Mouse (Mus musculus) Patski (cell line): ENCODE results near the gene Mmrn2. TPM values are rescaled to one million over a fixed set of nuclear protein-coding genes. Genes with fewer than 3 reads are reported as not detected.
"Not testable (repeated sequence)": the region's sequence is repeated elsewhere in the genome, so short reads cannot be mapped to it uniquely, and the experiment has no call there.

ENCODE experiments used
- ATAC-seq: fragments of 100-300 bp; one replicate; pipeline ENCODE4 v1.8.0; 2021
- CTCF ChIA-PET: fragments of 350-600 bp; sonication (Branson Sonifier 250); formaldehyde crosslinking; loops from one replicate; lab custom pipeline; 2022; ENCODE audit warnings: inconsistent platforms; lab: Charles Lee
- POLR2A ChIA-PET: fragments of 350-600 bp; sonication (Branson Sonifier 250); formaldehyde crosslinking; loops from one replicate; lab custom pipeline; 2022; ENCODE audit warnings: antibody characterized with exemption, inconsistent platforms; lab: Charles Lee
- DNase-seq: peaks from one replicate; pipeline ENCODE4 v3.0.0-alpha.2; 2011; ENCODE audit warnings: low read depth, low spot score
- H3K27me3 ChIP-seq: fragments of 371-371 bp; one replicate; pipeline ENCODE4 v1.5.1; 2021
- CTCF ChIP-seq: fragments of 100-300 bp; IDR thresholded peaks from one replicate; pipeline ENCODE4 v1.5.1; 2021
- in situ Hi-C: fragments of 300-500 bp; cut with MboI; formaldehyde crosslinking; loops from 3 replicates; pipeline ENCODE4 v1.11.1; 2018; ENCODE audit warnings: low pct_unique_long_range_greater_than_20kb, mixed read lengths
- polyA plus RNA-seq: library from polyadenylated mRNA; unstranded; gene quantifications from one replicate; pipeline ENCODE4 v1.2.3, GENCODE M21; 2021

Gene Mmrn2
- polyA plus RNA-seq, 1 experiment from 2014 or later = 0.04 TPM

DNA sequence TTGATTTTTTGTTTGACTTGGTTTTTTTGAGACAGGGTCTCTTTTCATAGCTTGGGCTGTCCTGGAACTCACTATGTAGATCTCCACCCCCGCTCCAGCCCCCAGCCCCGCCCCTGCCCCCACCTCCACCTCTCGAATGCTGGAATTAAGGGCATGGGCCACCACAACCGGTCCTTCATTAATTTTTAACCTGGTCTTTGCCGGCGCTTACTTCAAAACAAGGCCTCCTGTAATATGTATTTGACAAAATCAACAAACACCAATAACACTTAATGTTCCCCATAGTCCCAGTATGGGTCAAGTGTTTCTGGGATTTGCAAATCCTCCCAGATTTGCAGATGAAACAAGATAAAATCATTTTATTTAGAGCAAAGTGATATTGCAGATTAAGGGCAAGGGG is 15.0 kb upstream of the Mmrn2 start:
- CTCF ChIA-PET = interaction anchor here (0.9 to 1.7 kb wide), 2 partner anchors 9 to 12 kb away, joined by 3 to 5 read pairs; no protein-coding TSS in a partner anchor
- in situ Hi-C loops = loop anchor here (5.0 to 10.0 kb wide), 2 partner anchors 88 to 255 kb away; partner anchors contain the start of gene A630023A22Rik
- H3K27me3 ChIP-seq = no peaks in the 10 kb centered on the region
- DNase-seq = no peak
- no peak for TF ChIP-seq CTCF
- POLR2A ChIA-PET = no interaction called here
- ATAC-seq = no peak

- DNase-seq (no peak), ATAC-seq (no peak)
- TF ChIP-seq CTCF = no peak
- ChIA-PET CTCF (interaction anchor here (1.0 to 2.6 kb wide), 8 partner anchors 8 to 98 kb away, joined by 3 to 11 read pairs (median 4); partner anchors contain the start of gene Mmrn2), POLR2A (no interaction called here)
- in situ Hi-C loops = loop anchor here (5.0 to 10.0 kb wide), 2 partner anchors 90 to 257 kb away; partner anchors contain the start of gene A630023A22Rik
- H3K27me3 ChIP-seq = no peaks in the 10 kb centered on the region
These were observed 13.1 kb upstream of the Mmrn2 start for GRCm38 (mm10) chr14:34362135-34362534.

- no peaks in the 10 kb centered on the region for H3K27me3 ChIP-seq
- peak; percentile 81 for ATAC-seq
- in situ Hi-C loops = loop anchor here (5.0 to 10.0 kb wide), 2 partner anchors 91 to 258 kb away; partner anchors contain the start of gene A630023A22Rik
- TF ChIP-seq CTCF = no peak
- ChIA-PET CTCF (interaction anchor here (0.7 to 2.6 kb wide), 15 partner anchors 9 to 172 kb away, joined by 3 to 11 read pairs (median 5); partner anchors contain the start of gene Mmrn2), POLR2A (no interaction called here)
- DNase-seq = no peak
These were observed 12.4 kb upstream of the Mmrn2 start for GRCm38 (mm10) chr14:34362726-34363445.

GRCm38 (mm10) chr14:34363490-34364253 is 11.6 kb upstream of the Mmrn2 start:
- ATAC-seq = peak; percentile 92

GRCm38 (mm10) chr14:34364254-34365146 is 10.8 kb upstream of the Mmrn2 start:
- H3K27me3 ChIP-seq, POLR2A ChIA-PET, DNase-seq: not testable (repeated sequence)
- in situ Hi-C loops = loop anchor here (5.0 to 10.0 kb wide), 2 partner anchors 92 to 260 kb away; partner anchors contain the start of gene A630023A22Rik
- peak; percentile 8 for ATAC-seq
- CTCF ChIA-PET = interaction anchor here (1.2 to 2.6 kb wide), 8 partner anchors 8 to 174 kb away, joined by 3 to 11 read pairs (median 6); partner anchors contain the start of gene Mmrn2

More at GRCm38 (mm10) chr14:34363490-34364253, 11.6 kb upstream of the Mmrn2 start:
- no peak for DNase-seq
- TF ChIP-seq CTCF = no peak
- CTCF ChIA-PET = interaction anchor here (1.2 to 2.6 kb wide), 8 partner anchors 8 to 173 kb away, joined by 3 to 11 read pairs (median 6); partner anchors contain the start of gene Mmrn2
- H3K27me3 ChIP-seq = no peaks in the 10 kb centered on the region
- in situ Hi-C loops = loop anchor here (5.0 to 10.0 kb wide), 2 partner anchors 91 to 259 kb away; partner anchors contain the start of gene A630023A22Rik
- POLR2A ChIA-PET = no interaction called here

GRCm38 (mm10) chr14:34365147-34365507 is 10.1 kb upstream of the Mmrn2 start:
- no peak for ATAC-seq
- in situ Hi-C loops = loop anchor here (10.0 kb wide), 1 partner anchor 260 kb away; the partner anchor contains the start of gene A630023A22Rik
- no peaks in the 10 kb centered on the region for H3K27me3 ChIP-seq
- CTCF ChIA-PET = interaction anchor here (1.6 kb wide), 1 partner anchor 11 kb away, joined by 3 read pairs; no protein-coding TSS in a partner anchor
- DNase-seq = no peak
- POLR2A ChIA-PET = no interaction called here
- TF ChIP-seq CTCF = no peak

- no peak for TF ChIP-seq CTCF
- ATAC-seq = no peak
- ChIA-PET CTCF (no interaction called here), POLR2A (no interaction called here)
- no peaks in the 10 kb centered on the region for H3K27me3 ChIP-seq
- in situ Hi-C loops = no loop called here
- no peak for DNase-seq
These were observed 5.1 kb upstream of the Mmrn2 start for GRCm38 (mm10) chr14:34370203-34370602.

GRCm38 (mm10) chr14:34370921-34371320 is 4.3 kb upstream of the Mmrn2 start:
- ATAC-seq = no peak
- TF ChIP-seq CTCF = no peak

GRCm38 (mm10) chr14:34371763-34372162 is 3.5 kb upstream of the Mmrn2 start:
- H3K27me3 ChIP-seq = no peaks in the 10 kb centered on the region
- TF ChIP-seq CTCF = no peak
- DNase-seq (no peak), ATAC-seq (no peak)
- ChIA-PET POLR2A (no interaction called here), CTCF (interaction anchor here (1.3 to 2.0 kb wide), 2 partner anchors 8 to 29 kb away, joined by 3 to 7 read pairs; no protein-coding TSS in a partner anchor)
- in situ Hi-C loops = no loop called here

More at GRCm38 (mm10) chr14:34370921-34371320, 4.3 kb upstream of the Mmrn2 start:
- in situ Hi-C loops = no loop called here
- CTCF ChIA-PET = interaction anchor here (1.0 kb wide), 1 partner anchor 103 kb away, joined by 3 read pairs; no protein-coding TSS in a partner anchor
- POLR2A ChIA-PET = no interaction called here
- no peak for DNase-seq
- no peaks in the 10 kb centered on the region for H3K27me3 ChIP-seq
